Mouse (Mus musculus) lung, adult 2 months (tissue): Measurements from ENCODE around the gene Ppp1r12b. TPM values are rescaled to one million over a fixed set of nuclear protein-coding genes. Genes with fewer than 3 reads are reported as not detected.

ENCODE experiments used
- DNase-seq: peaks from one replicate; pipeline ENCODE4 v3.0.0; 2022
- H3K4me1 ChIP-seq: fragments of 200-500 bp; 2 replicates; pipeline ENCODE4 v1.6.1; 2011; ENCODE audit warnings: low read length; ENCODE audit not compliant: control insufficient read depth, insufficient read depth
- H3K4me3 ChIP-seq: fragments of 200-500 bp; replicated peaks from 2 replicates; pipeline ENCODE3; 2011; ENCODE audit warnings: low read depth, mild to moderate bottlenecking, control low read depth, low read length; ENCODE audit errors: extremely low read depth
- CTCF ChIP-seq: fragments of 200-500 bp; IDR thresholded peaks from 2 replicates; pipeline ENCODE4 v1.5.1; 2011; ENCODE audit warnings: mild to moderate bottlenecking, low read length, control low read depth; ENCODE audit not compliant: insufficient read depth
- POLR2A ChIP-seq: fragments of 200-500 bp; IDR thresholded peaks from 2 replicates; pipeline ENCODE4 v1.6.1; 2011; ENCODE audit warnings: low read depth, mild to moderate bottlenecking, control low read depth, low read length, borderline replicate concordance; ENCODE audit errors: extremely low read depth
- WGBS: fragments of 180-500 bp; shearing (Covaris S2); methylation state at CpG from one replicate; pipeline ENCODE4 v1.1.7; 2018; 5-methylcytosine and 5-hydroxymethylcytosine counted together
- polyA plus RNA-seq: library from polyadenylated mRNA; depleted of rRNA; stranded (reverse); fragments of >200 nt; gene quantifications from 2 replicates; pipeline ENCODE4 v1.2.3, GENCODE M21; 2012

Gene Ppp1r12b
- polyA plus RNA-seq, 1 experiment, result 18.6 TPM

DNA sequence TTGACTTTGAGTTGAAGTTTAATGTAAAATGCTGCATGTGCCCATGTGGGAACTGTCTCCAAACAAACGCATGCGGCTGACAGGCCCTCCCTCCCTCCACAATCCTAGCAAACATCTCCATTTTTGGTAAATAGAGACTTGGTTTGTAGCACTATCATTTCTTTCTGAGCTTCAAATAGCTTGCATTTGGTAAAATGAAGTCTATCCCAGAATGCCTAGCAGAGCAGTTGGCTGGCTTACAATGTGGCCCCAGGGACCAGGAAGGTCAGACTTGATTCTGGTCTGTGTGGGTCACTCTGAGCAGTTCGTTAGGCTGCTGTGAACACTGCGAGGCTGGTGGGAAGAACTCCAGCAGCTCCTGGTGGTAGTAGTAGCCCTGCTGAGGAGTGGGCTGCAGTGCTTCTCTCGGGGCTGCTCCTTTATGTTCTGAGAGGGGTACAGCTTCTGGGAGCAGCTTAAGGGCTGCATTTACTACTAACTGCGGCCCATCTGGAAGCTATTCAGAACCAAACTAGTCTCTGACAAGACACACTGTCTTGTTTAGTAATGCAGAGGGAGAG is 180.9 kb downstream of the Ppp1r12b start:
- H3K4me1 ChIP-seq, result peaks cover 26% of the 10 kb centered on the region
- TF ChIP-seq POLR2A, result no peak
- no peak for TF ChIP-seq CTCF
- DNase-seq, result no peak
- WGBS, result 53% methylated on average over 6 of the region's 6 CpGs
- no peak overlapping the region for H3K4me3 ChIP-seq

DNA sequence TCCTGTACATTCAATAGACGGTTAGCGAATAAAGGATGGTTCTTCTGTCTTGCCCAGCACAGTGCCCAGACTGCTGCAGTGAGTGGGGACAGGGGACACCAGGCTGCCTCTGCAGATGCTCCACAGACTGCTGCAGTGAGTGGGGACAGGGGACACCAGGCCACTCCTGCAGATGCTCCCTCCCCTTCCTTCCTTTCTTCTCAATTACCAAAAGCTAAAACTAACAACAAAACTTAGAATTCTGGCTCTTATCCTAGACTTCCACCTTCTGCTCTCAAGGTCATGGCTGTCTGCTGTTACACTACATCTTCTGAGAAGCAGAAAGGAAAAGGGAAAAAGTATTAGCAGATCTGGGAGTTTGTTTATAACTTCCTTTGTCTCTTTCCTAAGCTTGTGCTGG is 181.5 kb downstream of the Ppp1r12b start:
- no peak for TF ChIP-seq CTCF
- no peak for TF ChIP-seq POLR2A
- Histone ChIP-seq H3K4me3 (no peak overlapping the region), H3K4me1 (peaks cover 26% of the 10 kb centered on the region)
- WGBS, result 46% methylated on average over 2 of the region's 2 CpGs
- DNase-seq, result no peak

DNA sequence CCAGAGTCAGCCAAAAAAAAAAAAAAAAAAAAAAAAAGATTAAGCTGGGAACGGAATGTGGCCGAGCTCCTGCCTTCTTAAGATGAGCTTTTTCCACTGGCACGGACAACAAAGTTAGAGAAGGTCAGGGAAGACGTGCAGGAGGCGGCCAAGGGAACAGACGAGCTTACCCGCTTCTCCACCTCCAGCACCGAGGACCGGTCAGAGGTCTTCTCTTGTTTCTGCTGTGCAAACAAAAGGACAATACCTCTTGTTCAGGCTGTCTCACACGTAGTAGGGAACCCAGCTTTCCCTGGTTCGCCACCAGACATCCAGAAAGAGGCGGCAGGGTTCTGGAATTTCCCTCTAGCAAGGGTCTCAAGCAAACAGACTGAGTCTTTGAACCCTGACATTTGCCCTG is 182.5 kb downstream of the Ppp1r12b start:
- 58% methylated on average over 12 of the region's 12 CpGs for WGBS
- no peak for DNase-seq
- H3K4me3 ChIP-seq, result no peak overlapping the region
- no peak for TF ChIP-seq CTCF
- H3K4me1 ChIP-seq, result peaks cover 26% of the 10 kb centered on the region

DNA sequence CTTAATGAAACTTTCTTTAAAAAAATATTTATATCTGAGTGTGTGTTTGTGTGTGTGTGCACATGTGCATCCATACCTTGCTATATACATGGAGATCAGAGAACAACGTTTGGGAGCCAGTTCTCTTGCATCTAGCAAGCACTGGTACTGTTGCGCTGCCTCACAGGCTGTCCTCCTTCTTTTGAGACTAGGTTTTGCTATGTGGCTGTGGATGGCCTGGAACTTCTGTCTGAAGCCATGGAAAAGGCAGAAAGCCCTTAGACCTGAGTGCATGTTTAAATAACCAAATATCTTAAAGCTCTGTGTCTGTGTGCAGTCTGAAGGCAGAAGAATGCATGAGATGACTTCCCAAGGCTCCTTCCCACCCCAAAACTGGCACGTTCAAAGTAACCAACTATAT is 182.9 kb downstream of the Ppp1r12b start:
- TF ChIP-seq CTCF (no peak), POLR2A (no peak)
- no peak overlapping the region for H3K4me3 ChIP-seq
- peaks cover 26% of the 10 kb centered on the region for H3K4me1 ChIP-seq
- 75% methylated on average over 3 of the region's 3 CpGs for WGBS
- no peak for DNase-seq

DNA sequence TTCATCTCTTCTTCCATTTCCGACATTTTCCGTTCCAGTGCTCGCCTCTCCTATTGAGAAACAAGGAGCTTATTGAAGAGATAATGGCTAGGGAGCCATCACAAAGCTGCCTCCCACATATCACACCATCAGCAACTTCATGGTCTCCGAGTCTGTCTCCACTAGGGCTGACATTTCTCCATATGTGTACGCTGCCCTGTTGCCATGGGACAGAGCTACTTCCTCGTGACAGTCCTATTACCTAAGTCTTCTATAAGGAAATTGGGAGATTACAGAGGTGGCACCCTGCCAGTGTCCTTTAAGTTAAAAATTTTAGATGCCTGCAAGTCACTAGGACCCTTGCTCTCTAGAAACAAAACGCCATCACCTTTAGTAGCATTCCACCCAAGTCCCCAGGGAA is 183.7 kb downstream of the Ppp1r12b start:
- H3K4me3 ChIP-seq, result no peak overlapping the region
- peaks cover 26% of the 10 kb centered on the region for H3K4me1 ChIP-seq
- TF ChIP-seq POLR2A, result no peak
- no peak for TF ChIP-seq CTCF
- no peak for DNase-seq
- 80% methylated on average over 7 of the region's 7 CpGs for WGBS

DNA sequence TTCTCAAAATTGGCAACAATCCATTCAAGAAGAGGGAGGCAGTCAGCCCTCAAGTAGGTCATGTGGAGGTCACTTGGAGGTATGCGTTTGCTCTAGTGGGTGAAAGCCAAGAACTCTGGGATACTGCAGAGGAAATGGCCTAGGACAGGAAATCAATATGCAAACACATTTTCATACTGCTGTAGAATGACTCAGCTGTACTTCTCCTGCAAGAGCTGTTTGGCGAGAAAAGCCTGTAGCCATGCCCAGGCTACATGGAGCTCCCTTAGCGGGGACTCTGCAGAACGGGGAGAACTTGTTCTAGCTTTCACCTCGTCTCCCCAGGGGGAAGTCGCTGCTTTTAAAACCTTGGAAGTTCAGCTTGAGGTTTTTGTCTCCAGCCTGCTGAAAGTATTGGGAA is 184.4 kb downstream of the Ppp1r12b start:
- no peak for TF ChIP-seq POLR2A
- TF ChIP-seq CTCF, result no peak
- peaks cover 26% of the 10 kb centered on the region for H3K4me1 ChIP-seq
- no peak overlapping the region for H3K4me3 ChIP-seq
- 10% methylated on average over 6 of the region's 6 CpGs for WGBS
- DNase-seq, result peak; percentile 50

DNA sequence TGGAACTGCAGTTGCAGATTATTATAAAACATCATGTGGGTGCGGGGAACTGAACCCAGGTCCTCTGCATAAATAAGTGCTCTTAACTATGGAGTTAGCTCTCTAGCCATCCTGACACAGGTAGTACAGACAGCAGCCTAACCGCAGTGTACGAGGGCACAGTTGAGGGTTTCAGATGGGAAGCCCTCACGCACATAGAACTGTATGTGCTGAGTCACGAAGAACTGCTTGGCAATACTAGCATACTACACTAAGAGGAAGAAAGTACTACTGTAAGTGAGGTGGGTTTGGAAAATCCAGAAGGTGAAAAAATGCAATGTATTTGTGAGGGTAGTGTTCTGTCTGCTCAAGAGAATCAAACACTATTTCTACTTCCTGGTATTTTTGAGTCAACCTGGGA is 185.4 kb downstream of the Ppp1r12b start:
- WGBS, result 88% methylated on average over 5 of the region's 5 CpGs
- Histone ChIP-seq H3K4me3 (no peak overlapping the region), H3K4me1 (peaks cover 26% of the 10 kb centered on the region)
- no peak for TF ChIP-seq POLR2A
- TF ChIP-seq CTCF, result no peak
- no peak for DNase-seq

DNA sequence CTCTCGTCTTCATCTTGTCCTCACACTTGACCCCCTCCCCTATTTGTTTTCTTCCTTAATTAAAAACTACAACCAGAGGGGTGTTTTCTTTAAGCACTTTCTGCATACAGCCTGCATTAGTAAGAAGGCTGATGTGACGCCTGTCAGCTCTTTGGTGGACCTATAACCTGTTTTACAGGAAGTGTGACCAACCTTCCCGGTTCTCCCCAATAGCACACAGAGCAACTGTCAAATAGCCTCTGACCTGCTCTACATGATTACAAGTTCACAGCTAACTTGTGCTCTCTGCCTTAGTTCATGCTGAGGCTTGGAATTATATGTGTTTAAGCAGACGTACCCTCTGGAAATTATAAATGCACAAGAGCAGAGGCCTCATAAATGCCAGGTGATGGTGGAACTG is 189.3 kb downstream of the Ppp1r12b start:
- Histone ChIP-seq H3K4me3 (no peak overlapping the region), H3K4me1 (peaks cover 4% of the 10 kb centered on the region)
- DNase-seq, result no peak
- WGBS, result 75% methylated on average over 4 of the region's 4 CpGs
- TF ChIP-seq POLR2A (no peak), CTCF (no peak)

DNA sequence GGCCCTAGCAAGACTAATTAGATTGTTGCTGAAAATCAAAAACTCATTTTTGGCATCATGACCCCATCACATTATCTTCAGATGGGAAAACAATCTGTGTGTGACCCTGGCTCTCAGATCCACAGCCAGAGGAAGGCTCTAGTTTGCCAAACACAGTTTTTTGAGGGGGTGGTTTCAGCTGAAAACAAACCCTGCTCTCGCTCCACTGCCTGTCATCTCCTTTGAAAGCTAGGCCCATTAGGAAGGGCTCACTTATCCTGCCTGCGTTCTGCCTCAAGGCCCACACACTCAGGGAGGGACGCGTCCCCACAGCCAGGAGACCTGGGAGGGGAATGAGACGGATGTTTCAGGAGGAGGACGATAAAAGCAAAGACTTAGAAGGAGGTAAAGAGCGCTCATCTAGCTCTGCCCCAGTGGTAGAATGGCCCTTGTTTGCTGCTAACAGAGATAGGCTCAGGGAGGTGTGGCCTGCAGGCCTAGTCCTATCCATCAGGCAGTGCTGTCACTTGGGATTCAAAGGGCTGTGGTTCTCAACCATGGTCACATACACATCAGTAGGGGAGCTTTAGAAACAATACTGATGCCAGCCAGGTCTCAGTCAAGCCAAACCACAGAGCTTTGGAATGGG is 190.8 kb downstream of the Ppp1r12b start:
- Histone ChIP-seq H3K4me1 (no peaks in the 10 kb centered on the region; the same call in 1 of the 2 replicates), H3K4me3 (no peak overlapping the region)
- WGBS, result 71% methylated on average over 7 of the region's 7 CpGs
- TF ChIP-seq CTCF (no peak), POLR2A (no peak)
- no peak for DNase-seq

DNA sequence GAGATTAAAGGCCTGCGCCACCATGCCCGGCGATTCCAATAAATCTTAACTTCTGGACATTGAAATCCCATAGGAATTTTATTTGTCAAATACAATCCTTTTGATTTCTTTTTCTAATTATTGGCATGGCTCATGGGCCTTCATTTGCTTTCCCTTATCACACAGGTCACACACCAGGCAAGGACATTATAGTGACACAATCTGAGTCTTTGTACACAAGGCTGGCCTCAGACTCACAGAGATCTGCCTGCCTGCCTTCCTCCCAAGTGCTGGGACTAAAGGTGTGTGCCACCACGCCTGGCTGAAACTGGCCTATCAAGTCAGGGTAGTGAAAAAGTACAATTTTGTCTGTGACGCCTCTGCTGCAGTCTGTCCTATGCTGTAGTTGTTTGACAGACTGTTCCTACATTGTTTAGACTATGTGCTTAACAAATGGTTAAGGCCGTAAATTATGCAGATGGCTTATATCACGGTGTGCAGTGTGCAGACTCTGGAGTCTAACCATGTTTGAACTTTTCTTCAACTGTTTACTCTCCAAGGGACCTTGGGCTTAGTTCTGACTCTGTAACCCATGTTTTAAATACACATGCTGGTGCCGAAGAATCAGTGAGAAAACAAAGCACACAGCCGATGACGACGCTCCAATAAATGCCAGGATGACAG is 191.8 kb downstream of the Ppp1r12b start:
- no peak for DNase-seq
- TF ChIP-seq CTCF (no peak), POLR2A (no peak)
- Histone ChIP-seq H3K4me3 (no peak overlapping the region), H3K4me1 (no peaks in the 10 kb centered on the region; the same call in 1 of the 2 replicates)
- 64% methylated on average over 11 of the region's 11 CpGs for WGBS
